Mouse (Mus musculus): ENCODE data around the gene Med26.

The Med26 gene

DNA sequence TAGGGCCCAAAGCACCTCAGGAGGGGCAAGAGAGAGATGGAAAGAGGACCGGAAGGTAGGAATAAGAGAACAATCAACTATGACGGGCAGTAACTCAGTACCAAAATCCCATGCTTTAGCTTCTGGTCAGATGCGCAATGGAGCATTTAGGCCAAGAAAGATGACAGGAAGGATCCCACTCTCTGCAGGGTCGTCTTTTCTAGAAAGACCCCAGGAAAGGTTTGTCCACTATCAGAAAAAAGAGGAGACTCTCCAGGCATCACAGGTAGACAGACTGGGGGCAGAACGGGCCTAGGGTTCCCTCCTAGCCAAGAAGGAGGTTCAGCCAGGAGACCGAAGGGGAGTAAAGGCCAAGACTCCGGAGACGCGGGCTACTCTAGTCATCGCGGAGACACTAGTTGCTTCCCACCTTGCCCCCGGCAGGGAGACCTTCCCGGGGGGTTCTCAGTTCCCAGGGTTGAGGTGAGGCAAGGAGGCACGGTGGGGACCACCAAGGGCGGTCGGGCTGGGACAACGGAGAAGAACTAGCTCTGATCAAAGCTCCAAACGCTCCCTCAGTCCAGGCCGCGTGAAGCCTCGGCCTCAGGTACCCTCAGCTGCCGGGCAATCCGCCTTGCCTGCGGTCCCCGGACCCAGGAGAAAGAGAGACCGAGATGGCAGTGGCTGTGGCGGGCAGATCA, 808 bp downstream of the Med26 start:
- peak; percentile 18 for DNase-seq (ENCODE audit: low spot score)

- DNase-seq (ENCODE audit: low spot score) = no peak
These were observed 8.8 kb downstream of the Med26 start for GRCm38 (mm10) chr8:72539234-72539633.

DNA sequence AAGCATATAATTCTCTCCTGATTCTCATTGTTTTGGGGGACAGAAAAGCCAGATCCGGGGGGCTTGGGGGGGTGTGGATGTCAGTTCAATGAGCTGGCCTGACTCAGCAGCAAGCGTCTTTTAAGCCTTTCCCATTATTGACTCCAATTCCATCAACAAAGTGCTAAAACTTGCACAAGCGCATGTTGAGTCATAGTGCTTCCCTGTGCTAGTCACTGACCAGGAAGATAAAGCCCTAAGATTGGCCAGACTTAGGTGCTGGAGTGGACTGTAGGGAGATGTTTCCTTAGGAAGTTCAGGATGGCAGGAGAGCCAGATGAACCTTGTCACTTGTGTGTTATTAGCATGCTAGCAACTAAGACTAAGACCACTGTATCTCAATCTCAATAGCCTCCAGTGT, 13.2 kb downstream of the Med26 start:
- no peak for DNase-seq (ENCODE audit: low spot score)

GRCm38 (mm10) chr8:72532103-72532502, 16.0 kb downstream of the Med26 start:
- DNase-seq (ENCODE audit: low spot score) = no peak

DNA sequence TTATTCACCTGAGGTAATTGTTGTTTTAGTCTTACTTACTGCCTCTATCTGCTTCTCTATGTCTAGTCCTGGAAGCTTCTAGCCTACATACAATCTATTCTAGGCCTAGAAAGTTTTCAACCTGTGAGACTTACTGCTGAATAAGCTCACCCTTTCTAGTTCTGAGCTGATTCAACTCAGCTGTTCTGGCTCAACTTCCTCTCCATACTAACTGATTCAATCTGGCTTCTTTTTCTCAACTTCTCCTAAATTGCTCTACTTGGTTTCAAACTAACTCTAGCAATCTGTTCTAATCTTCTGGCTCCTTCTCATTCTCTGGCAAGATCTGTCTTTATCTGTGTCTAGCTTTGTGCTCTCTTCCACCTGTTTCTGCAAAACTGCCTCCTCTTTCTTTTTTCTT, 26.2 kb downstream of the Med26 start:
- DNase-seq (ENCODE audit: low spot score) = no peak

DNA sequence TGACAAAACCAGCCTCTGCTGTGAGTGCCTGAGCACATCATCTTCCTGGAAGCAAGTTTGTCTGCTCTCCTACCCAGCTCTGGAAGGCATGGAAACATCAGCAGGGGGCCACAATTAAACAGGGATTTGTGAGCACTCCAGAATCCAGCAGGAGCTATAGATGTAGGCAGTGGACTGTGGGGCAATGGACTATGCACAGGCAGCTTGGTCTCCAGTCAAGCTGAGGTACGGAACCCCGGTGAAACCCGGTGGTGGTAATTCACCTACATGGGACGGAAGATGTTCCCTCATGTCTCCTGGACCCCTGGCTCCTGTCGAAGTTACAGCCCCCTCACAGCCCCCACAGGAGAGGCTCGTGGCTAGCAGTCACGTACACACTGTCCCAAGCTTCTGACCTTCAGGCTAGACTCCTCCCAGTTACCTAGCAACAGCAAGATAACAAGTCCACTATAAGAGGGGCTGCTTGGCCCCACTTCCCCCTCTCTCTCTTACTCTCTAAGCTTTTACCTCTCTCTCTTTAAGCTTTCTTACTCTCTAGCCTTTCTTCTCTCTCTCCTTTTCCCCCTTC, 30.6 kb downstream of the Med26 start:
- DNase-seq (ENCODE audit: low spot score) = no peak

GRCm38 (mm10) chr8:72513158-72513557, 34.9 kb downstream of the Med26 start:
- no peak for DNase-seq (ENCODE audit: low spot score)

DNA sequence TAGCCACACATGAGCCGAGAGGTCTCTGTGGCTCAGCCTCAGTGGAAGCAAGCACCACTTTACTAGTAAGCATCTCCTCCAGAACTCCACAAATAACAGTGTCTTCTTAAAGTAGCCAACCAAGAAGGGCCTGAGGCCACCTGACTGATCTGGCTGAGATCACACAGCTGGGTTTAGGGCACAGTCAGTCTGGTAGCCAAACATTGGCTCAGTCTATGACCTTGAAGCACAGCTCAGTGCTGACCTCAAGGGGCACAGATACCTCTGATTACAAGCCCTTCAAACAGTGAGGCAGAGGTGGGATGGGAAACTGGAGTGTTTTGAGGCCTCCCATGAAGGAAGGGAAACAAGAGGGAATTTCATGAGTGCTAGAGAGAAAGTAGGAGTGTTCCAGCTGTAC, 35.4 kb downstream of the Med26 start:
- no peak for DNase-seq (ENCODE audit: low spot score)

- no peak for DNase-seq (ENCODE audit: low spot score)
These were observed 40.6 kb downstream of the Med26 start for GRCm38 (mm10) chr8:72507505-72507904.

- DNase-seq (ENCODE audit: low spot score) = no peak
These were observed 43.3 kb downstream of the Med26 start for GRCm38 (mm10) chr8:72504637-72505314.

GRCm38 (mm10) chr8:72504137-72504536, 43.9 kb downstream of the Med26 start:
- no peak for DNase-seq (ENCODE audit: low spot score)

- no peak for DNase-seq (ENCODE audit: low spot score)
These were observed 47.5 kb downstream of the Med26 start for GRCm38 (mm10) chr8:72500521-72500931.

- DNase-seq (ENCODE audit: low spot score) = no peak
These were observed 48.4 kb downstream of the Med26 start for GRCm38 (mm10) chr8:72499521-72500284.

DNA sequence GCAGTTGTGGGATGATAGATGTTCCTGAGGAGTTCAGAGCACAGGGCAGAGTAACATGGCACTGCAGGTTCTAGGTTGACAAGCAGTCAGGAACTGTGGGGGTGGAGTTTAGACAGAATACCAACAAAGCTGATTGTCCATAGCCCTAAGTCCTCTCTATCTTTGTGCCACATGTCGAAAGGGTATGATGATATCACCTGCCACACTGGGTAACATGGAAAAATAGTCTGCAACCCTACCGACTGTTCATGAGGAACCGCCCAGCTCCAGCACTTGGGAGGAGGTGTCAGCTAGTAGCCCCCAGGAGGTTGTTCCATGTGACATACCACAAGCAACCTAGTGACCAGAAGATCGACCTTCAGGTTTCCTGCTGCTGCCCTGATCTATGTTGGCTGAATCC, 49.5 kb downstream of the Med26 start:
- DNase-seq (ENCODE audit: low spot score) = no peak

GRCm38 (mm10) chr8:72497911-72498310, 50.2 kb downstream of the Med26 start:
- DNase-seq (ENCODE audit: low spot score) = no peak

GRCm38 (mm10) chr8:72496217-72496616, 51.9 kb downstream of the Med26 start:
- no peak for DNase-seq (ENCODE audit: low spot score)

GRCm38 (mm10) chr8:72495411-72496111, 52.5 kb downstream of the Med26 start:
- no peak for DNase-seq (ENCODE audit: low spot score)

DNA sequence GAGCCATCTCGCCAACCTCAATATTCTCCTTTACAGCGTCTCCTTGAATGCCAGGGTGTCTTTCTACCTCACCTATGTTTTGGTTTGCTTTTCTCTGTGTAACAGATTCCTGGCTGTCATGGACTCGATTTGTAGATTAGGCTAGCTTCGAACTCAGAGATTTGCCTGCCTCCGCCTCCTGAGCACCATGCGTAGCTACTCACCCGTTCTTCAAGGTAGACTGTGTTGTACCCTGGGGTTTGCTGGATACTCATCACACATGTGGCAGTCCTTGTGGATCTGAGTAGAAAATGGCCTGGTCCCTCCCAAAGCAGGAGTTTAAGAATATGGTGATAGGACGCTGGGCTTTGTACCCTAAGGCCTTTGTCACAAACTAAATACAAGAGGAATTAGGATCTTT, 54.7 kb downstream of the Med26 start:
- DNase-seq (ENCODE audit: low spot score) = no peak

DNA sequence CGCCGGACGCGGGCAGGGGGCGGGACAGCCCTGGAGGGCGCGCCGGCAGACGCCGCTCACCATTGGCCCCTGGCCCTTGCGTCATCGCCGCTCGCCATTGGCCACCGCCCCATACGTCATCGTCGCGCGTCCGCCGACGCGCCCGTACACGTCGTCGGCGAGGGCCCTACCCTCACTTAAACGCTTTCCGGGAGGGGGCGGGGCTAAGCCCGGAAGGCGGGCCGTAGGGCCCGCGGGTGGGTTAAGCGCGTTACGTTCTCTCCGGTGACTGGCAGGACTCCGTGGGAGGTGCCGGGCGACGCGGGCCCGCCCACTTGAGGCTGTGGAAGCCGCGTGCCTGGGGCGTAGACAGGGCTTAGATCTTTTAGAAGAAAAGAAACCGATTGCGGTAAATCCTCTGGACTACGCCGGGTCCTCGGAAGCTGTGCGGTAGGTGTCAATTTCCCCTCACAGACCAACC, 55.4 kb downstream of the Med26 start:
- DNase-seq (ENCODE audit: low spot score) = peak; percentile 99

DNA sequence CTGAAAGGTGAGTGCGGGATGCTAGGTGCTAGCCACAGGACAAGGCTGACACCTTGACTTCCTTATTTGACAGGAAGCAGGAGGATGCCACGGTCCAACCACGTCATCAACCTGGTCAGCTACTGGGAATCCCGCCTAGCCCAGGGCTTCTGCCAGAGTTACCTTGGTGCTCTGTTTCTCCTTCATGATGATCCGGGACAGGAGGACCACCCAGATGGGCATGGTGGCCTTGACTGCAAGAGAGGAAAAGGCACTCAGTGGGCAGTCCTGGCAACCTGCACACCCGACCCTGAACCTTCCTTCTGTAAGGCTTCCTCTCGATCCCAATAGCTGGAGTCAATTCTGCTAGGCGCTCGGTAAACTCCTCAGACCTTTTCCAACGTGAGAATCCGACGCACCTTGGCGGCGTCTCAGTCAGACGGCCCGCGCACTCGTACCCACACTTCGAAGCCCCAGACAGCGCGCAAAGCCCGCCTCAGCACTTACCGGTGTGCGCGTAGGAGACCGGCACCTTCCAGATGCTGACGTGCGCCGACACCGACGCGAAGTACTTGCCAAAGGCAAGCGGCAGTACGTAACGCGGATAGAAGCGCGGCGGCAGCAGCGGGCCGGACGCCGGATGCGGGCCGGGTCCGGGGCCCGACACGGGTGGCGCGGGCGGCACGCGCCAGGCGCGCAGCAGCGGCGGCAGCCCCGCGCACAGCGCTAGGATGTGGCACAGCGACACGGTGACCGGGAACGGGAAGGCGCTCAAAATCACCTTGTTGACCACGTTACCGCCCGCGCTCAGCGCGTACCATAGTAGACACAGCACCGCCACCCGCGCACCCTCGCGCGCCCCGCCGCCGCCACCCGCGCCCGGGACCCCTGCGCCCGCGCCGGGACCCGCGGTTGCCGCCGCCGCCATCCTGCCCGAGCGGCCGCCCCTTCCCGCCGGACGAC, 56.1 kb downstream of the Med26 start, which contains the start of gene Slc35e1:
Gene Slc35e1, minus strand, starts transcription at position 935 of the 942 bp plus-strand sequence.
- peak; percentile 25 for DNase-seq (ENCODE audit: low spot score)

- DNase-seq (ENCODE audit: low spot score) = no peak
These were observed 57.1 kb downstream of the Med26 start for GRCm38 (mm10) chr8:72491017-72491416.
